ENCODE assay signal across 15 mouse cellular contexts in the genomic region with DNA sequence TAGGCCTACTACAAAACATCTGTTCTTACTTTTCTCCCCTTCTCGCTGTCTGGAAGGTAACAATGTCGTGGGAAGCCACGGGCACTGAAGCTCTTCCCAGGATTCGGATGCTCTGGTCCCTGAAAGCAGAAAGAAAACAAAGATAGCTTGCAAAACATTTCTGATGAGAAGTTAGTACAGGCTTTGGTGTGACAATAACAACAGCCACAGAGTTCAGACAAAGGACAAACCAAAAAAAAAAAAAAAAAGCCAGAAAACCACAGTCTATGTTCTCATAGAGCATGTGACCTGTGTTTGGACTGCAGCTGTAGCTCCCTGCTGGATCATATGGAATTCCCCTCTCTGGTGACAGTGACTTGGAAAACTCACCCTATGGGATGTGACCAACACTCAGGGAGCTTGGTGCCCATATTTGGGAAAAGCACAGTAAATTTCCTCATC. TPM values are rescaled to one million over a fixed set of nuclear protein-coding genes. Genes with fewer than 3 reads are reported as not detected.
A peak's percentile ranks its signal among the peaks of the same experiment; 100 is the strongest.
DNase-seq lines count a peak whose midpoint lies in the region; ATAC-seq lines count a peak whose summit lies in the region.
"Had no signal": no experiment of that assay in that cellular context is flagged by ENCODE, and none has a peak within 500 bp of the region (broad histone marks: within the 10 kb centered on the region; RNA-seq: fewer than 3 reads in every experiment).

No protein-coding gene starts in this region.

- H3K4me1 ChIP-seq in heart, embryonic 11.5 days (ENCODE audit: control insufficient read depth, insufficient read depth, low read length), result no peaks in the 10 kb centered on the region
- H3K4me1 ChIP-seq in forebrain, embryonic 13.5 days, result peaks cover 6% of the 10 kb centered on the region

- H3K4me3 ChIP-seq in heart, embryonic 11.5 days (ENCODE audit: low read depth, low read length), result no peak overlapping the region
- H3K4me3 ChIP-seq in forebrain, embryonic 13.5 days, result no peak overlapping the region
- H3K4me3 ChIP-seq: heart, embryonic 15.5 days had no signal

- no peak overlapping the region for H3K9ac ChIP-seq in heart, embryonic 11.5 days (ENCODE audit: low read depth, low read length)
- no peak overlapping the region for H3K9ac ChIP-seq in forebrain, embryonic 13.5 days
- H3K9ac ChIP-seq: heart, embryonic 15.5 days had no signal

- H3K27ac ChIP-seq in heart, embryonic 11.5 days (ENCODE audit: low read depth, low read length), result no peak overlapping the region
- no peak overlapping the region for H3K27ac ChIP-seq in forebrain, embryonic 13.5 days
- H3K27ac ChIP-seq: heart, embryonic 15.5 days had no signal

- intact Hi-C loops in heart, postnatal 10 days (cut with DNase I), result no loop called here

- H3K36me3 ChIP-seq in heart, embryonic 11.5 days (ENCODE audit: control insufficient read depth, insufficient read depth, low read length), result no peaks in the 10 kb centered on the region
- H3K36me3 ChIP-seq in forebrain, embryonic 13.5 days (ENCODE audit: poor library complexity, severe bottlenecking), result peaks cover 59% of the 10 kb centered on the region
- H3K36me3 ChIP-seq: heart, embryonic 15.5 days had no signal

- H3K27me3 ChIP-seq in heart, embryonic 11.5 days (ENCODE audit: control insufficient read depth, insufficient read depth, low read length), result no peaks in the 10 kb centered on the region
- no peaks in the 10 kb centered on the region for H3K27me3 ChIP-seq in forebrain, embryonic 13.5 days
- H3K27me3 ChIP-seq: heart, embryonic 15.5 days had no signal

- no peak overlapping the region for H3K4me2 ChIP-seq in heart, embryonic 11.5 days
- H3K4me2 ChIP-seq in forebrain, embryonic 13.5 days, result no peak overlapping the region
- H3K4me2 ChIP-seq: heart, embryonic 15.5 days had no signal

- WGBS in heart, embryonic 11.5 days (ENCODE audit: insufficient replicate concordance), result 65% methylated on average over 4 of the region's 4 CpGs
- WGBS in forebrain, embryonic 13.5 days, result 86% methylated on average over 4 of the region's 4 CpGs

- ATAC-seq in heart, embryonic 11.5 days (replicated peaks; ENCODE audit: insufficient number of reproducible peaks, low FRiP score, low TSS enrichment), result no peak
- ATAC-seq in forebrain, embryonic 13.5 days, result no peak

- H3K9me3 ChIP-seq in heart, embryonic 11.5 days (replicated peaks; ENCODE audit: control insufficient read depth, low read length), result no peaks in the 10 kb centered on the region
- H3K9me3 ChIP-seq in forebrain, embryonic 13.5 days (replicated peaks), result no peaks in the 10 kb centered on the region
- H3K9me3 ChIP-seq: heart, embryonic 15.5 days had no signal

- peak; percentile 82 for DNase-seq in heart, adult 11 months
- no peak for DNase-seq in heart, postnatal 10 days
- peak; percentile 9 for DNase-seq in thymus, postnatal 0 days (ENCODE audit: low spot score)
- no peak for DNase-seq in thymus, postnatal 14 days
- peak; percentile 64 for DNase-seq in induced T-regulatory cell, adult 2 months (ENCODE audit: low read depth)
- no peak for DNase-seq in c-Kit-positive CD71-positive TER-119-positive erythroid progenitor cells, embryonic 14.5 days (ENCODE audit: low spot score)
- DNase-seq: cerebellum, postnatal 25 days had no signal

RNA-seq across cellular contexts. Expression of a gene that starts 12.6 kb away (rescaled TPM):
- 1 to 10 TPM; 4.8 to 5.3 TPM for total RNA-seq in heart, postnatal 10 days (2021)
- 2.6 and 2.9 TPM in 2 replicates for polyA plus RNA-seq in thymus, postnatal 0 days (2015; fragmentation: Nextera tagmentation; extraction: Ambion mirVana)
- polyA plus RNA-seq in heart, embryonic 11.5 days (2014; fragmentation: Nextera tagmentation; extraction: Ambion mirVana), result 0.28 and 0.56 TPM in 2 replicates
- 0.30 and 0.48 TPM in 2 replicates for polyA plus RNA-seq in forebrain, embryonic 13.5 days (2015; fragmentation: Nextera tagmentation; extraction: Ambion mirVana)

RNA-seq across cellular contexts. Expression of a gene that starts 28.0 kb away (rescaled TPM):
- total RNA-seq in heart, postnatal 10 days (2021), result 10 to 100 TPM in 1 of 2 experiments, 1 to 10 TPM in 1; 9.6 to 10.7 TPM
- 3.4 and 4.3 TPM in 2 replicates for polyA plus RNA-seq in thymus, postnatal 0 days (2015; fragmentation: Nextera tagmentation; extraction: Ambion mirVana)
- polyA plus RNA-seq in heart, embryonic 11.5 days (2014; fragmentation: Nextera tagmentation; extraction: Ambion mirVana), result 1.3 and 1.8 TPM in 2 replicates
- 16.9 and 20.0 TPM in 2 replicates for polyA plus RNA-seq in forebrain, embryonic 13.5 days (2015; fragmentation: Nextera tagmentation; extraction: Ambion mirVana)

RNA-seq across cellular contexts. Expression of a gene that starts 45.5 kb away (rescaled TPM):
- total RNA-seq in heart, postnatal 10 days (2021), result not detected
- not detected in 2 replicates for polyA plus RNA-seq in thymus, postnatal 0 days (2015; fragmentation: Nextera tagmentation; extraction: Ambion mirVana)
- not detected in 2 replicates for polyA plus RNA-seq in heart, embryonic 11.5 days (2014; fragmentation: Nextera tagmentation; extraction: Ambion mirVana)
- polyA plus RNA-seq in forebrain, embryonic 13.5 days (2015; fragmentation: Nextera tagmentation; extraction: Ambion mirVana), result not detected in 2 replicates
- total RNA-seq: gastrocnemius, adult 8-10 months; monocyte, adult 5-6 weeks had no signal
- polyA plus RNA-seq: heart, embryonic 15.5 days; intestine, embryonic 14.5 days; limb, embryonic 11.5 days; spleen, adult 2 months had no signal

RNA-seq across cellular contexts. Expression of a gene that starts 56.0 kb away (rescaled TPM):
- not detected for total RNA-seq in heart, postnatal 10 days (2021)
- polyA plus RNA-seq in thymus, postnatal 0 days (2015; fragmentation: Nextera tagmentation; extraction: Ambion mirVana), result not detected in 2 replicates
- polyA plus RNA-seq in heart, embryonic 11.5 days (2014; fragmentation: Nextera tagmentation; extraction: Ambion mirVana), result not detected in 2 replicates
- polyA plus RNA-seq in forebrain, embryonic 13.5 days (2015; fragmentation: Nextera tagmentation; extraction: Ambion mirVana), result not detected in 2 replicates
- total RNA-seq: gastrocnemius, adult 8-10 months; monocyte, adult 5-6 weeks had no signal
- polyA plus RNA-seq: heart, embryonic 15.5 days; intestine, embryonic 14.5 days; limb, embryonic 11.5 days; spleen, adult 2 months had no signal

Comparison
In these comparisons a context has a peak if more than half of its experiments do, and no peak if none do; other contexts are left out.
1. DNase-seq: peak in heart, adult 11 months (single experiment), thymus, postnatal 0 days (single experiment) and induced T-regulatory cell, adult 2 months (single experiment); none in heart, postnatal 10 days (0 of 2), thymus, postnatal 14 days (single experiment) and c-Kit-positive CD71-positive TER-119-positive erythroid progenitor cells, embryonic 14.5 days (single experiment).